Mouse (Mus musculus): ENCODE results near the gene Cdk19.

GRCm38 (mm10) chr10:40302140-40302985, 37.0 kb upstream of the Cdk19 start, which contains the start of gene Amd1:
- no peak; the same call in none of the 2 replicates for TF ChIP-seq POLR2A (IDR thresholded peaks at IDR 0.05; ENCODE audit: insufficient read depth, low read depth, low read length)
- no peak for TF ChIP-seq CTCF (IDR thresholded peaks at IDR 0.05; ENCODE audit: insufficient read depth, low read depth, low read length)
